Mouse (Mus musculus): Measurements from ENCODE around the gene Polk.

GRCm38 (mm10) chr13:96433041-96433440, 109.3 kb downstream of the Polk start:
- TF ChIP-seq CTCF (conservative IDR thresholded peaks at IDR 0.05; ENCODE audit: low read length) (no peak), NANOG (IDR thresholded peaks at IDR 0.05; ENCODE audit: borderline replicate concordance, low read length) (no peak), POU5F1 (IDR thresholded peaks at IDR 0.05; ENCODE audit: borderline replicate concordance, low read length) (no peak)

All from E14TG2a.4 (cell line).